Mouse (Mus musculus) embryo, embryonic 10 days (tissue): ENCODE data around the gene Keap1.
"Not testable (repeated sequence)": the region's sequence is repeated elsewhere in the genome, so short reads cannot be mapped to it uniquely, and the experiment has no call there.

ENCODE experiments used
- DNase-seq: peaks from one replicate; pipeline ENCODE4 v3.0.0-alpha.2; 2015; ENCODE audit warnings: low spot score

The Keap1 gene

DNA sequence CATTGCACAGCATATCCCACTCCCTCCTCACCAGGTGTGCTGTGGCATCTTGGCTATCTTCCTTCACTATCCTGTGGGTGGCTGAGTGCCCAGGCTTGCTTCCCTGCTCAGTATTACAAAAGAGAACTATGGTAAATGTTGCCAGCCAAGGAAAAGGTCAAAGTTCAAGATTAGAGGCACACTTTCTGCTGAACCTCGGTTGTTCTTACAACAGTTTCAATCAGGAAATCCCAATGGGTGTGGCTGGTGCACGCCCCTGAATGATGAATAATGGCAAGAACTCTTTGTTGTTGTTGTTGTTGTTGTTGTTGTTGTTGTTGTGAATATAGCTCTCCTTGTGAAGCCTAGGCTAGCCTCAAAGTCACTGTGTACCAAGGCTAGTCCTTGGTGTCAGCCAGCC lies 22.7 kb upstream of the Keap1 start:
- DNase-seq: no peak

DNA sequence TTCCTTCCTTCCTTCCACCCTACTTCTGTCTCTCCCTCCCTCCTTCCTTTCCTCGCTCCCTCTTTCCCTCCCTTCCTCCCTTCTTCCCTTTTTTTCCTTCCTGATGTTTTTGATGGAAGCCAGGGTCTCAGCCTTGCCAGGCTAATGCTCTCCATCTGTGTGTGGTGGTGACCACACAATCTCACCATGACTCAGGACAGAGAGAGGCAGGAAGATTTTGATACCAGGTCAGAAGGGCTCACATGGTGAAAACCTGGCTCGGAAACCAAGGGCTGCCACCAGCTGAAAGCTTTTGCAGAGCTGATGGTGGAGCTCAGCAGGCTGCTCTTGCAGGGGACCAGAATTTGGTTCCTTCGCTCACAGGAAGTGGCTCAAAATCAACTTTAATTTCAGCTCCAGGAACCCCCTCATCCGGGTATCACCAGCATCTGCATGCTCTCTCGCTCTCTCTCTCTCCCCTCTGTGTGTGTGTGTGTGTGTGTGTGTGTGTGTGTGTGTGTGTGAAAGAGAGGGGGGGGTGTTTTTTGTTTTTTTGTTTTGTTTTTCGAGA lies 21.4 kb upstream of the Keap1 start:
- DNase-seq: no peak

DNA sequence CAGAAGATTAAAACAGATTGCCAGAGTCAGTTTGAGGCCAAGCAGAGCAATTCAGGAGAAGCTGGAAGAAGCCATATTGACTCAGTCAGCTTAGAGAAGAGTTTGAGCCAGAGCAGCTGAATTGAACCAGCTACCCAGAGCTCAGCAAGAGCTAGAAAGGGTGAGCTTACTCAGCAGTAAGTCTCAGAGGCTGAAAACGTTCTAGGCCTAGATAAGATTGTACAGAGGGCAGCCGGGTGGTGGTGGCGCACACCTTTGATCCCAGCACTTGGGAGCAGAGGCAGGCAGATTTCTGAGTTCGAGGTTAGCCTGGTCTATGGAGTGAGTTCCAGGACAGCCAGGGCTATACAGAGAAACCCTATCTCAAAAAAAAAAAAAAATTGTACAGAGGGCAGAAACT lies 17.2 kb upstream of the Keap1 start:
- not testable (repeated sequence) for DNase-seq

DNA sequence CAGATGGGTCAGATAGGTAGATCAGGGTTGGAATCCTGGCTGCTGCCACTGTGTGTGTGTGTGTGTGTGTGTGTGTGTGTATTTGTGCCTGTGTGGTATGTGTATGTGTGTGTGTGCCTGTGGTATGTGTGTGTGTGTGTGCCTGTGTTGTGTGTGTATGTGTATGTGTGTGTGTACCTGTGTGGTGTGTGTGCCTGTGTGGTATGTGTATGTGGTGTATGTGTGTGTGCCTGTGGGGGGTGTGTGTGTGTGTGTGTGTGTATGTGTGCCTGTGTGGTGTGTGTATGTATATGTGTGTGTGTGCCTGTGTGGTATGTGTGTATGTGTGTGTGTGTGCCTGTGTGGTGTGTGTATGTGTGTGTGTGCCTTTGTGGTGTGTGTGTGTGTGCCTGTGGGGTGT lies 15.5 kb upstream of the Keap1 start:
- no peak for DNase-seq

DNA sequence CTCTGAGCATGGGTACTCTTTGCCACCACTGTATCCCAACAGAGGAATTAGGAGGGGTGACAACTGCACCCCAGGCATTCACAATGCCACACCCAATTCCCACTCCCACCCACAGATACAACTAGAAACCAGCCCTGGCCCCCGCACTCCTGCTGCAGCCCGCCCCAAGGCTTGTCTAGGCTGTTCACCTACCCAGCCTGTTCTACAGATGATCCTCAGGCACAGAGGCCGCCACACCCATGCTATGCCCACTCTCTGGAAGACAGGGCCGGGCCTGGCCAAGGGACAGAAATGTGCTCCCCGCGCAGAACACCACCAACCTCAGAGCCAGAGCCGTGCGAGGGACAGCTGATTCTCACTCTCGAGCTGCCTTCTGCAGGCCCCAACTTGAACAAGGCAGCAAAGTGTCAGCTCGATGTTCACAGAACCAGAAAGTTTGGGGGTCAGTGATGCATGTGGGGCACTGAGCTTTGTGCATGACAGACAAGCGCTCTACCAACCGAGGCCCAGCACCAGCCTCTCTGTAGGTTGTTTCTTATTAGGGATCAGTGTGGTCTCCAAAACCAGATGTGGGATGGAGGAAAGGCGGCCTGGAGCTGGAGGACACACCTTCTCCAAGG lies 12.1 kb upstream of the Keap1 start:
- DNase-seq: no peak

- no peak for DNase-seq
These were observed 11.3 kb upstream of the Keap1 start for GRCm38 (mm10) chr9:21250509-21250908.

DNA sequence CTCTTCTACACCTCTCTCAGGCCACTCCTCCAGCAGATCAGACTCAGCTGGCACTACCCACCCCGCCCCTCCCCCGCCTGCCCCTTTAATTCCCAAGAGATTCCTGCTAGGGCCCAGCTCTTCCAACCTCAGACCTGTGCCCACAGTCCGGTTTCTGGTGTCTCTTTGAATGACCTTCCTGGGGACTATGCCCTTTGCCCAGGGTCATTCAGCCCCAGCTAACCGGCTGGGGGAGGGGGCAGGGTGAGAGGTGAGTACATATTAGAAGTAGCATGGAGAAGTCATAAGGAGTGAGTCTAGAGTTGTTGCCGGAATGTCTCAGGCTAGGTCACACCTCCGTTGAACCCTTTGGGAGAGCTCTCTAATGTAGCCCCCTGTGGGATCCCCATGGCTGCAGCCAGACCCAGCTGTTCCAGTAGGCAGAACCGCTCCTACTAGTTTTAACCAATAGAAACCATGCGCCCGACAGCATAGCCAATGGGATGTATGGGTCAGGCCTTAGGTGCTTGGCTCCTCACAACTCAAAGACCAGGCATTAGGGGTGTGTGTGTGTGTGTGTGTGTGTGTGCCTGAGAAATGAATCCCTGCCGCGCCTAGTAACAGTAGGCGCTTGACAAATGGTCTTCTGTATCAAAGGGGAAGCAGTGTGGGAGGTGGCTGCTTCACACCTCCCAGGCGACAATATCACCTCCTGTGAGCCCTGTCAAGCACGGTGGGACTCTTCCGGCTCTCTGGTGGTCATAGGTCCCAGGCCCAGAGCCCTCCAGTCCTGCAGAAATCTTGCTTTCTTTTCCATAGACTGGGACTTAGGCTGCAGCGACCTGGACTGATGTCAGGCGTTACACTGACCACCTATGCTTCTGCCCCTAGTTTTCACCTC lies 10.7 kb upstream of the Keap1 start:
- DNase-seq: no peak

- peak; percentile 42 for DNase-seq
These were observed 9.2 kb upstream of the Keap1 start, which contains the start of gene S1pr5 for GRCm38 (mm10) chr9:21248326-21248725. S1pr5 (minus strand) TSS chr9:21248443.

DNA sequence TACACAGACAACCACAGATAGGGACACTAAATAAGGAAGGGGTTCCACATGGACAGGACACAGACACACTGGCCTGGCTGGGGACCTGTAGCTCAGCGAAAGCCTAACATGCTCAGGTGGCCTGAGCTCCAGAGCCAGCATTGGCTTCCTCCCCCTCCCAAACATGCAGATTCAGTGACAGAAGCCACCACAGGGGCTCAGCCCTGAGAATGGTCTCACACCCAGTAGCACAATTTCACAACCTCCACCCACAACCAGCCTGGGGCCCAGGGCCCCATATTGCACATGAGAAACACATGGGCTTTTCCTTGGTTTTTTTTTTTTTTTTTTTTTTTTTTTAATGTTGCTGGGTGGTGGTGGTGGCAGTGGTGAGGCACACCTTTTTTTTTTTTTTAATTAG lies 7.2 kb upstream of the Keap1 start:
- no peak for DNase-seq

DNA sequence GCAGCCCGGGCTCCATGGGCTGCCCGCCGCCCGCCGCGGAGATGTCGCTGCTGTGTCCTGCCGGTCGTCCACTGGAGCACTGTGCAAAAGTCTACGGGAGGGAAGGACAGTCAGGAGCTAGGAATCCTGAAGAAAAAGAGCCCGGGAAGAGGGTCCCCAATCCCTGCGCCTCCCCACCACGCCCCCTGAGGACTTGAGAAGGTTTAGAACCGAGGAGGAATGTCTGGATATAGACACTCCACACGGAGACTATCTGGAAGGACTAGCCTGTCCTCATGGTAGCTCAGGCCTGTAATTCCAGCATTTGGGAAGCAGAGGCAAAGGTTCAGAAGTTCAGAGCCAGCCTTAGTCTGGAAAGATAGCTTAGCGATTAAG lies 5.9 kb upstream of the Keap1 start:
- no peak for DNase-seq

DNA sequence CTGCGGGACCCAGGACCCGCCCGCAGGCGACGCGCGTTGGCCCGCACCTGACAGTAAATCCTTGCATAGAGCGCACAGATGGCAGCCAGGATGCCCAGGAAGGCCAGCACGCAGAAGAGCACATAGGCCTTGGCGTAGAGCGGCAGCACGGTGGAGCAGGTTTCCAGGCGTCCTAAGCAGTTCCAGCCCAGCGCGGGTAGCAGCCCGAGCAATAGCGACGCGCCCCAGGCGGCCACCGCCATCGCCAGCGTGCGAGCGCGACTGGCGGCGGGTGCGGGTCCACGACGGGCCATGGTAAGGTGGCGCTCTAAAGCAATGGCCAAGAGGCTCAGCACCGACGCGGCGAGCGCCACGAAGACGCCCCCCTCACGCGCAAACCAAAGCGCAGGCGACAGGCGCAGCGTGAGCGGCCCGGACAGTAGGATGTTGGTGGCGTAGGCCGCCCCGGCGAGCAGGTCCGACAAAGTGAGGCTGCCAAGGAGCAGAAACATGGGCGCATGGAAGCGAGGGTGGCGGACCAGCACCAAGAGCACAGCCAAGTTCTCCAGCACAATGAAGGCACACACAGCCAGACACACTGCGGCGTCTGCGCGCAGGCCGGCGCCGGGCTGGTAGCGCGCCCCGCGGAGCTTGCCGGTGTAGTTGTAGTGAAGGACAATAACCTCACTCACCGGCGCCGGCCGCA lies 5.4 kb upstream of the Keap1 start:
- peak; percentile 51 for DNase-seq

- no peak for DNase-seq
These were observed 4.8 kb upstream of the Keap1 start for GRCm38 (mm10) chr9:21243826-21244427.

DNA sequence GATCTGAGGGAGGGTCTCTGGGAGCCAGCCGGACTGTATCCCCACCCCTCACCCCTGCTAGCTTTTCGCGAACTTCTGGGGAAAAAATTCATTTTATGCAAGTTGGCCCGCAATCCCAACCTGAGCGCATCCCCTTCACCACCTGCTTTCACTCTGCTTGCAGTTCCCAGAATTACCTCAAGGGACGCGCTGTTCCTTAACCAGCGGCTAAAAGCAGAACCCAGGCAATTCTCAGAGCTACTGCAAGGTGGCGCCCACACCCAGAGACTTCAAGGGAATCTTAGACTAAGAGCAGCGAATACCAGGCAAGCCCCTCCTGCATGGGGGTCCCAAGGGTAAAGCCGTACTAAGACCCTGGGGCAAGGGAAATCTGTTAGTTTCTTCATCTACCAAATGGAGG lies 2.2 kb upstream of the Keap1 start:
- DNase-seq: peak; percentile 96

DNA sequence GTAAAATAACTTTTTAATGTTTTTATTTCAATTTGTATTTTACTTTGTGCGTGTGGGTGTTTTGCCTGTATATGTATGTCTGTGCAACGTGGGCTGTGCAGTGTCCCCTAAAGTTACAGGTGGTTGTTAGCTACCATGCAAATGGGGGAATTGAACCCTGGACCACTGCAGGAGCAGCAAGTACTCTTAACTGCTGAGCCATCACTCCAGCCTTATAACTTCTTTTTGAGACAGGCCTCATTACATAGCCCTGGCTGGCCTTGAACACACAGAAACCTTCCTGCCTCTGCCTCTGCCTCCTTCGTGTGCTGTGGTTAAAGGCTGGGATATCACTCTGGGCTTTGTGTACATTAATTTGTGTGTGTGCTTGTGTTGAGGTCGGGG lies 296 bp upstream of the Keap1 start:
- no peak for DNase-seq

GRCm38 (mm10) chr9:21238004-21238732 lies 993 bp downstream of the Keap1 start:
- DNase-seq: peak; percentile 40

GRCm38 (mm10) chr9:21237368-21238003 lies 1.7 kb downstream of the Keap1 start:
- peak; percentile 65 for DNase-seq

GRCm38 (mm10) chr9:21236991-21237367 lies 2.2 kb downstream of the Keap1 start:
- no peak for DNase-seq

- no peak for DNase-seq
These were observed 3.8 kb downstream of the Keap1 start for GRCm38 (mm10) chr9:21235341-21235740.

- no peak for DNase-seq
These were observed 5.4 kb downstream of the Keap1 start for GRCm38 (mm10) chr9:21233805-21234204.

DNA sequence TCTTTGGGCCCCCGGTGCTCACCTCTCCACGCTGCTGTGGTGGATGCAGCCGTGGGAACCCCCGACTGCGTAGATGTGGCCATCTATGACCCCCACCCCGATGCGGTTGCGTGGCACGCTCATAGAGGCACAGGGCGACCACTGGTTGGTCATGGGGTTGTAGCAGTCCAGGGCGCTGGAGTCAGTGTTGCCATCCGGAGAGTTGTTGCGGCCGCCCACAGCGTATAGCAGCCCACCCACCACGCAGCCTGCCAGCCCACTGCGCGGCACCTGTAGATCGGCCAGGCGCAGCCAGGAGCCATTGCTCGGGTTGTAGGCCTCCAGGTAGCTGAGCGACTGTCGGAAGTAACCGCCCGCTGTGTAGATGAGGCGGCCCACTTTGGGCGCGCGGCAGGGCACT lies 5.8 kb downstream of the Keap1 start:
- DNase-seq: no peak

- DNase-seq: no peak
These were observed 6.3 kb downstream of the Keap1 start for GRCm38 (mm10) chr9:21232867-21233266.
